Mouse (Mus musculus): ENCODE measurements at regions not wholly inside any gene's neighbourhood (a gene's known extent, or its start where the extent isn't known, plus 50 kb on each side); places are given as distances from the start of the nearest gene placed in this dataset.
"Not testable (repeated sequence)": the region's sequence is repeated elsewhere in the genome, so short reads cannot be mapped to it uniquely, and the experiment has no call there.

DNA sequence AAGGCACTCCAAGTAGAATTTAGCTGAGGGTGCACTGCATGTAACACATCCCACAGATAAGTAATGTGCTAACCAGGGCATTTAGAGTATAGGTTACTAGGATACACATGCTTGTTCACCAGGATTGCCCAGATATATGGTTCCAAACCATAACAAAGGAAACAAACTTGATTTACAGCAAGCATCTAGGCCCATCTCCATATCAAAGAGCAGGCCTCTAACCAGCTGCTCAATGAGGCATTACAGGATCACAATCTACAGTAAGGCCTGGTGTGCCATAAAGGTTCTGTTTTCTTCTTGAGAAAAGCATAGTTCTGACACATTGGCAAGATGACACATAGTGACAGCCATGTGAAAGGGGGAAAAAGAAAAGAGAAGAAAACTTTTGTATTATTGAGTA is 56.0 kb upstream of the Gm15446 start:
- not testable (repeated sequence) for ATAC-seq (ENCODE audit: low read depth); H3K27me3 ChIP-seq (replicated peaks; ENCODE audit: control insufficient read depth, insufficient read depth, low read length); H3K4me1 ChIP-seq (ENCODE audit: control insufficient read depth, insufficient read depth, low read length); H3K27ac ChIP-seq (replicated peaks; ENCODE audit: low read depth, low read length); DNase-seq (ENCODE audit: low spot score); H3K36me3 ChIP-seq (ENCODE audit: control insufficient read depth, insufficient read depth, low read length); H3K9me3 ChIP-seq (ENCODE audit: control insufficient read depth, low read length)
- H3K4me3 ChIP-seq (ENCODE audit: low read depth, low read length), result peak overlapping the region; percentile 57
- H3K4me2 ChIP-seq (ENCODE audit: low read depth, low read length), result peak overlapping the region; percentile 61
- H3K9ac ChIP-seq (ENCODE audit: low read depth, low read length), result 0 out of 2 replicates have a peak overlapping the region, but pooled peaks have one; percentile 67
